Mouse (Mus musculus): Measurements from ENCODE around the gene Evx1. TPM values are rescaled to one million over a fixed set of nuclear protein-coding genes. Genes with fewer than 3 reads are reported as not detected.
A peak's percentile ranks its signal among the peaks of the same experiment; 100 is the strongest.

Gene Evx1
- polyA plus RNA-seq, 1 experiment from 2014 or later: 1.5 TPM

DNA sequence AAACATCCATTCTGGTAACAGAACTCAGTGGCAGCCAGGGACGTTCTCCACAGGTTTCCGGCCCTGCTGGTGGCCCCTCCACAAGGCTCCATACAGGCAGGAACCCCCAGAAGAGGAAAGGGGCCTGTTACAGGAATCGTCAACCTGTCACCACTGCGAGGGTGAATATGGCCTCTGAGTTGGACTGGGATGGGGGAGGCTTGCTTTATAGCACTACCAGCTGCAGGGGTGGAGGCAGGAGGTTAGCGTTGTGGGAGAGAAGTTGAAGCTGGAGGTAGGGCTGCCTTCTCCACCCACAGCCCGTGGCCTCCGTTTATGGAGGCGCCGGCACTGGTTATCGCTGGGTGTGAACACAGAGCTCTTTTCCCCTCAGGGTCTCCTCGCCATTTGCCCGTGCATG, 32.2 kb upstream of the Evx1 start:
- no peak for ATAC-seq
- Histone ChIP-seq H3K36me3 (ENCODE audit: control insufficient read depth, insufficient read depth, low read length) (no peaks in the 10 kb centered on the region), H3K4me3 (ENCODE audit: low read length) (no peak overlapping the region), H3K4me2 (ENCODE audit: low read length) (no peak overlapping the region), H3K27ac (ENCODE audit: low read depth, low read length) (no peak overlapping the region), H3K27me3 (replicated peaks; ENCODE audit: control insufficient read depth, insufficient read depth, low read length) (peaks cover 39% of the 10 kb centered on the region), H3K9me3 (ENCODE audit: control insufficient read depth, low read length) (no peaks in the 10 kb centered on the region), H3K9ac (ENCODE audit: low read depth, low read length) (no peak overlapping the region), H3K4me1 (ENCODE audit: control insufficient read depth, insufficient read depth, low read depth, low read length) (no peaks in the 10 kb centered on the region)
- 68% methylated on average over 12 of the region's 12 CpGs for WGBS

DNA sequence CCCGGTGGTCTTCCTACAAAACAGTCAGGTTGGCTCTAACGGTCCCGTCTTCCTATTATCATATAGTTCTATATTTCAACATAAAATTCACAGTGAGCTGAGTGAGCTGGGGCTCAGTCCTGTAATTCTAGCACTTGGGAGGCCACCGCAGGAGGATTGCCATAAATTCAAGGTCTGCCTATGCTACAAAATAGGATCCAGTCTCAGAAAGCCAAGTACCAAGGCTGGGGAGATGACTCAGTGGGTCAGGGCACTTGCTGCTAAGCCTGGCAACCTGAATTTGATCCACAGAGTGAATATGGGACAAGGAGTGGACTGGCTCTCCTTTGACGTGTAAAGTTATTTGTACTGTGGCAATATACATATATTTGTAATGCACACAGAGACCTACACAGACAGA, 29.4 kb upstream of the Evx1 start:
- Histone ChIP-seq H3K27me3 (replicated peaks; ENCODE audit: control insufficient read depth, insufficient read depth, low read length) (peaks cover 30% of the 10 kb centered on the region), H3K36me3 (ENCODE audit: control insufficient read depth, insufficient read depth, low read length) (no peaks in the 10 kb centered on the region), H3K9me3 (ENCODE audit: control insufficient read depth, low read length) (no peaks in the 10 kb centered on the region), H3K27ac (ENCODE audit: low read depth, low read length) (no peak overlapping the region), H3K9ac (ENCODE audit: low read depth, low read length) (no peak overlapping the region), H3K4me3 (ENCODE audit: low read length) (no peak overlapping the region), H3K4me1 (ENCODE audit: control insufficient read depth, insufficient read depth, low read depth, low read length) (no peaks in the 10 kb centered on the region), H3K4me2 (ENCODE audit: low read length) (no peak overlapping the region)
- WGBS: 83% methylated on average over 5 of the region's 5 CpGs
- ATAC-seq: no peak

DNA sequence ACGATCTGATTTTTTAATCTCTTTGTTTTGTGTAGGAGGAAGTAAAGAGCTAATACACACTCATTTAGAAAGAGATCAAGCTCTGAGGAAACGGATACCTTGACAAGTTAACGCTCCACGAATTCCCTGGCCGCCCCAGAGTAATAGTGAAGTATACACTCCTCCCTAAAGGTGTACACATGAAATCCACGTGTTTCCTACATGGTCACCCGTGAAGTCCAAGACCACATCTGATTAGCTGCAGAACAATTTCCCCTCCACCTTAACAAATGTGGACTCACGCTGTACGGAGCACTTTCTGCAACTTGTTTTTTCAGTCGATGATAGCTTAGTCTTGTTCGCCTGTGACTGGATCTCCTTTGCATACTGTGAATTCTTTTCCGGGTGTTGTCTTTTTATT, 23.1 kb upstream of the Evx1 start:
- H3K9me3 ChIP-seq (ENCODE audit: control insufficient read depth, low read length): peaks cover 3% of the 10 kb centered on the region; the same call in 1 of the 2 replicates
- no peaks in the 10 kb centered on the region for H3K36me3 ChIP-seq (ENCODE audit: control insufficient read depth, insufficient read depth, low read length)
- no peak overlapping the region for H3K4me2 ChIP-seq (ENCODE audit: low read length)
- H3K4me3 ChIP-seq (ENCODE audit: low read length): no peak overlapping the region
- H3K27ac ChIP-seq (ENCODE audit: low read depth, low read length): no peak overlapping the region
- peaks cover 58% of the 10 kb centered on the region for H3K27me3 ChIP-seq (replicated peaks; ENCODE audit: control insufficient read depth, insufficient read depth, low read length)
- 19% methylated on average over 12 of the region's 12 CpGs for WGBS
- no peak overlapping the region for H3K9ac ChIP-seq (ENCODE audit: low read depth, low read length)
- ATAC-seq: no peak
- no peaks in the 10 kb centered on the region for H3K4me1 ChIP-seq (ENCODE audit: control insufficient read depth, insufficient read depth, low read depth, low read length)

DNA sequence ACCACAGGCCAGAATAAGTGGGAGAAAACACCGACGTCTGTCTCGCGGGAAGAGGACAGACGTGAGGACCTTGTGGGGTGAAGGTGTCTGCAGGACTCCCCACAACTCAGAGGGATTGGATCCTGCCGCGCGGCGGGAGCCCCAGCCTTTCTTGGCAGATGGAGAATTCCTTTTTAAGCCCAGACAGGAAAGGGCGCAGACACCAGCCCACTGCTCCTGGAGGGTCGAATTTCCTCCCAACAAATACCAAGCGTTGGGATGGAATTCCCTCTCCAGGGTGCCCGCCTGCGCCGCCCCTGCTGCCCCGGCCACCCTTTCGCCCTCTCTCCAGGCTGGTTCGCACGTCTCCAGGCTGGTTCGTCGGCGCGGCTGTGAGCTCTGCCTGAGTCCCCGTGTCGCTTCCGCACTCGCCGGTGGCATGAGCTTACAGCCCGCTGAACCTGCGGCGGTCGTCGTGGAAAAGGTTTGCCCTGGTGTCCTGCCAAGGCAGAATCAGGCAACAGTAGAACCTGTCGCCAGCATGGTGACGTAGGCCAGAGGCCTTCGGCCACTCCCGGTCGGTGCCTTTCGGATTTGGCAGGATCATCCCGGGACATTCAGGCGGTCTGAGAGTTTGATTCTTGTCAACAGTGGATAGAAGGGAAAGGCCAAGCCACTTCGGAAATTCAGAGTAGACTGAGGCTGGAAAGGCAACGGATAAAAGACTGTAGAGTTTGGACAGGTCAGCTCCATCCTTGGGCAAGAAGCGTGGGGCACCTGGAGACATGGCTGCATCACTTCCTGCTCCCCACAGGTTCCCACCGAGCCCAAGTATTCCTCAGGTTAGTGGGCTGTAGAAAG, 22.1 kb upstream of the Evx1 start:
- WGBS: 2% methylated on average over 45 of the region's 45 CpGs

DNA sequence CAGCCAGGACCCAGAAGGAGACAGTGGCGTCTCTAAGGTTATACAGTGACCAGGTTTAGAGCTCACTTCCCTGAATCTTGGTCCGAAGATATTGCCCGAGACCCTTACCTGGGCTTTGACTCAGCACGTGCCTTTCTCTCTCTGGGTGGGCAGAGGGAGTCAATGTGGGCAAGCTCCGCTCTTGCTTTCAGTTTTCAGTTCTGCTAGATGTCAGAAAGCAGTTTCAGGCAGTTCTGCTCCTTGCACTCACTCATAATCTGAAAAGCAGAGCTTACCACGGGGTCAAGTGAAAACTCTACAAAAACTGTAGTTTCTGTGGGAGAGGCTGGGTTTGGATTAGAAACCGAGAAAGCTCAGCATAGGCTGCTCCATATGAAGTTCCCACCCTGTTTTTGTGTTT, 21.0 kb upstream of the Evx1 start:
- H3K9me3 ChIP-seq (ENCODE audit: control insufficient read depth, low read length): peaks cover 3% of the 10 kb centered on the region; the same call in 1 of the 2 replicates
- H3K36me3 ChIP-seq (ENCODE audit: control insufficient read depth, insufficient read depth, low read length): no peaks in the 10 kb centered on the region
- 61% methylated on average over 7 of the region's 7 CpGs for WGBS
- H3K27ac ChIP-seq (ENCODE audit: low read depth, low read length): no peak overlapping the region
- no peak overlapping the region for H3K4me3 ChIP-seq (ENCODE audit: low read length)
- no peak overlapping the region for H3K9ac ChIP-seq (ENCODE audit: low read depth, low read length)
- no peak for ATAC-seq
- H3K4me1 ChIP-seq (ENCODE audit: control insufficient read depth, insufficient read depth, low read depth, low read length): no peaks in the 10 kb centered on the region
- H3K27me3 ChIP-seq (replicated peaks; ENCODE audit: control insufficient read depth, insufficient read depth, low read length): peaks cover 68% of the 10 kb centered on the region
- no peak overlapping the region for H3K4me2 ChIP-seq (ENCODE audit: low read length)

More for the DNA sequence above, 22.1 kb upstream of the Evx1 start:
- H3K4me1 ChIP-seq (ENCODE audit: control insufficient read depth, insufficient read depth, low read depth, low read length): no peaks in the 10 kb centered on the region
- peaks cover 3% of the 10 kb centered on the region; the same call in 1 of the 2 replicates for H3K9me3 ChIP-seq (ENCODE audit: control insufficient read depth, low read length)
- H3K36me3 ChIP-seq (ENCODE audit: control insufficient read depth, insufficient read depth, low read length): no peaks in the 10 kb centered on the region
- H3K9ac ChIP-seq (ENCODE audit: low read depth, low read length): no peak overlapping the region
- H3K27me3 ChIP-seq (replicated peaks; ENCODE audit: control insufficient read depth, insufficient read depth, low read length): peaks cover 65% of the 10 kb centered on the region
- peak overlapping the region; percentile 21 for H3K4me3 ChIP-seq (ENCODE audit: low read length)
- H3K27ac ChIP-seq (ENCODE audit: low read depth, low read length): no peak overlapping the region
- peak overlapping the region; percentile 46; the same call in 1 of the 2 replicates for H3K4me2 ChIP-seq (ENCODE audit: low read length)
- ATAC-seq: no peak

DNA sequence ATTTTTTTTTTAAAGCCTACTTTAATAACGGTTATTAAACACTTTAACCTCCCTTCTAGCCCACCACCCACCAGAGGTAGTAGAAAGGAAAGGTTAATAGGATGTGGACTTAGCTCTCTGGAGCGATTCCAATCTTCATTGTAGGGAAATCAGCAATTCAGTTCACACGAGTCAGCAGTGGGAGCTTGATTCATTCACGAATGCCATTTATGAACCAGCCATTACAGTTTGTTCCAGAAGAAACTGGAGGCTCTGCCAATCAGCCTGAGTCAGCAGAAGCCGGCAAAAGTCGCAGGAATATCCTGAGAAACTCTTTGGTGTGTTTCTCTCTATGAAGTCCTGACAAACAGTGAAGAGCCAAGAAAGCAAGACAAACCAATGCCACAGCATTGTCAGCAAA, 18.7 kb upstream of the Evx1 start:
- Histone ChIP-seq H3K9me3 (ENCODE audit: control insufficient read depth, low read length) (peaks cover 3% of the 10 kb centered on the region; the same call in 1 of the 2 replicates), H3K9ac (ENCODE audit: low read depth, low read length) (no peak overlapping the region), H3K27ac (ENCODE audit: low read depth, low read length) (no peak overlapping the region), H3K4me1 (ENCODE audit: control insufficient read depth, insufficient read depth, low read depth, low read length) (no peaks in the 10 kb centered on the region), H3K4me2 (ENCODE audit: low read length) (no peak overlapping the region), H3K27me3 (replicated peaks; ENCODE audit: control insufficient read depth, insufficient read depth, low read length) (peaks cover 58% of the 10 kb centered on the region), H3K4me3 (ENCODE audit: low read length) (no peak overlapping the region), H3K36me3 (ENCODE audit: control insufficient read depth, insufficient read depth, low read length) (no peaks in the 10 kb centered on the region)
- no peak for ATAC-seq
- WGBS: 72% methylated on average over 6 of the region's 6 CpGs

DNA sequence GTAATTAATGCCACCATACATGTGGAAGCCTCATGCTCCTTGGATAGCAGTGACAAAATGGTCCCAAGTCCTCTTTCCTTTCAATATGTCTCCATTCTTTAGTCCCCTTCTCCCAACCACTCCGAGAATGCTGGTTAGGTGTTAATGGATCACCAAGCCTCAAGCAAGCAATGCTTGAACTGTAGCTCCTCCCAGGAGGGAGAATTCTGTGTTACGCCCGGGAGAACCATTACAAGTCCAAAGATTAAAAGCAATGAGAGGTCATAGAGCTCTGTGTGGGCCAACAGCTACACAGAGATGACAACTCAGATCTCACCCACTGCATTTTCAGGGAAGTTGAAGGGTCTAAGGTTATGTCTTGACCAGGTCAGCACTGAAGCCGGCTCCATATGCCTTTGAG, 14.8 kb upstream of the Evx1 start:
- no peak overlapping the region for H3K27ac ChIP-seq (ENCODE audit: low read depth, low read length)
- peaks cover 45% of the 10 kb centered on the region for H3K27me3 ChIP-seq (replicated peaks; ENCODE audit: control insufficient read depth, insufficient read depth, low read length)
- no peaks in the 10 kb centered on the region for H3K4me1 ChIP-seq (ENCODE audit: control insufficient read depth, insufficient read depth, low read depth, low read length)
- H3K4me2 ChIP-seq (ENCODE audit: low read length): no peak overlapping the region
- no peak overlapping the region for H3K9ac ChIP-seq (ENCODE audit: low read depth, low read length)
- H3K36me3 ChIP-seq (ENCODE audit: control insufficient read depth, insufficient read depth, low read length): no peaks in the 10 kb centered on the region
- ATAC-seq: no peak
- H3K4me3 ChIP-seq (ENCODE audit: low read length): no peak overlapping the region
- WGBS: 82% methylated on average over 4 of the region's 4 CpGs
- H3K9me3 ChIP-seq (ENCODE audit: control insufficient read depth, low read length): peaks cover under 1% of the 10 kb centered on the region; the same call in 1 of the 2 replicates

DNA sequence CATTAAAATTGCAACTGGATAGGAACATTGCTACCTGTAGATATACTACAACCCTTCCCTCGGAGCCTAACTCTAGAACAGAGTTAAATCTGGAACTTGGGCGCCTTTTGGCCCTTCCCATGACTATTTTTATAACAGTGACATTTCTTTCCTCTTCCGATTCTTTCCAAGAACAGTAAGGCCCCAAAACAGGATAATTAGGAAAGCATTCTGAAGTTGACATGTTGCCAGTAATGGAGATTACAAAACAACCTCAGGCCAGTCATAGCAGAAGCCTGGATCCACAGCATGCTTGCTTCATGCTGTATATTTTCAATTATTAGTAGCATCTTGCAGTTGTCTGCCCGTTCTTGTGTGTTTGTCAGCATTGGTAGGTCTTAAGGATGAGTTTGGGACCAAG, 12.5 kb upstream of the Evx1 start:
- no peak overlapping the region for H3K9ac ChIP-seq (ENCODE audit: low read depth, low read length)
- no peak overlapping the region for H3K4me2 ChIP-seq (ENCODE audit: low read length)
- H3K9me3 ChIP-seq (ENCODE audit: control insufficient read depth, low read length): no peaks in the 10 kb centered on the region
- WGBS: 85% methylated on average over 4 of the region's 4 CpGs
- peaks cover 46% of the 10 kb centered on the region for H3K27me3 ChIP-seq (replicated peaks; ENCODE audit: control insufficient read depth, insufficient read depth, low read length)
- no peak overlapping the region for H3K27ac ChIP-seq (ENCODE audit: low read depth, low read length)
- H3K4me3 ChIP-seq (ENCODE audit: low read length): no peak overlapping the region
- ATAC-seq: no peak
- peaks cover 3% of the 10 kb centered on the region for H3K4me1 ChIP-seq (ENCODE audit: control insufficient read depth, insufficient read depth, low read depth, low read length)
- no peaks in the 10 kb centered on the region for H3K36me3 ChIP-seq (ENCODE audit: control insufficient read depth, insufficient read depth, low read length)

DNA sequence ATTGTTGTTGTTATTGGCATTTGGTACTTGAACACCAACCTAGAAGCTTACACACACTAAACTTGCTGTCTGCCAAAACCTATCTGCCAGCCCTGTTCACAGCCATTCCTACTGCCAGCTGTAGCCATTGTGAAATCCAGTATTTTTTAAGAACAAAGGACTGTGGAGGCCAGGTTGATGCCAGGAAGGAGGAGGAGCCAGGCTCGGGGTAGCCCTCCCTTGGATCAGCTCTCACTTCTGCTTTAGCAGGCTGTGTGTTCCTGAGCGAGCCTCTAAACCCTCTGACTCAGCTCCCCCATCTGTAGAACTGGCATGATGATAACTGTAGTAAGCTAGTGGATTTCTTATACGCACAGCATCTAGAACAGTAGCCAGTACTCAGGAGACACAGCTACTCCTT, 9.9 kb upstream of the Evx1 start:
- Histone ChIP-seq H3K9me3 (ENCODE audit: control insufficient read depth, low read length) (no peaks in the 10 kb centered on the region), H3K27ac (ENCODE audit: low read depth, low read length) (no peak overlapping the region), H3K4me1 (ENCODE audit: control insufficient read depth, insufficient read depth, low read depth, low read length) (peaks cover 3% of the 10 kb centered on the region), H3K27me3 (replicated peaks; ENCODE audit: control insufficient read depth, insufficient read depth, low read length) (peaks cover 47% of the 10 kb centered on the region), H3K4me3 (ENCODE audit: low read length) (no peak overlapping the region), H3K36me3 (ENCODE audit: control insufficient read depth, insufficient read depth, low read length) (no peaks in the 10 kb centered on the region), H3K9ac (ENCODE audit: low read depth, low read length) (no peak overlapping the region), H3K4me2 (ENCODE audit: low read length) (no peak overlapping the region)
- no peak for ATAC-seq
- WGBS: 57% methylated on average over 3 of the region's 3 CpGs

Data from hindbrain, embryonic 16.5 days (tissue).